Mouse (Mus musculus) lung, postnatal 0 days (tissue): ENCODE measurements around the gene Foxa2. TPM values are rescaled to one million over a fixed set of nuclear protein-coding genes. Genes with fewer than 3 reads are reported as not detected.
A peak's percentile ranks its signal among the peaks of the same experiment; 100 is the strongest.

ENCODE experiments used
- ATAC-seq: fragments of 200-750 bp; cut with Nextera tagmentation; 2 replicates; pipeline ENCODE4 v1.8.0; 2017; ENCODE audit warnings: moderate library complexity
- DNase-seq: peaks from one replicate; pipeline ENCODE4 v3.0.0-alpha.2; 2016; ENCODE audit warnings: low spot score
- H3K27ac ChIP-seq: fragments of 300-500 bp; sonication (generic); 2 replicates; pipeline ENCODE4 v1.5.1; 2014; ENCODE audit warnings: antibody characterized with exemption, mild to moderate bottlenecking, low read length, mixed read lengths
- H3K27me3 ChIP-seq: fragments of 300-500 bp; sonication (generic); replicated peaks from 2 replicates; pipeline ENCODE4 v1.6.1; 2014; ENCODE audit warnings: low read length, mixed read lengths; ENCODE audit not compliant: insufficient read depth
- H3K36me3 ChIP-seq: fragments of 300-500 bp; sonication (generic); 2 replicates; pipeline ENCODE4 v1.6.1; 2014; ENCODE audit warnings: low read length, mixed read lengths; ENCODE audit not compliant: insufficient read depth
- H3K4me1 ChIP-seq: fragments of 300-500 bp; sonication (generic); 2 replicates; pipeline ENCODE4 v1.6.1; 2014; ENCODE audit warnings: antibody characterized with exemption, low read depth, low read length, mixed read lengths; ENCODE audit not compliant: insufficient read depth
- H3K4me2 ChIP-seq: fragments of 300-500 bp; sonication (generic); replicated peaks from 2 replicates; pipeline ENCODE4 v1.6.1; 2014; ENCODE audit warnings: low read depth, mild to moderate bottlenecking, low read length, moderate library complexity, mixed read lengths
- H3K4me3 ChIP-seq: fragments of 300-500 bp; sonication (generic); 2 replicates; pipeline ENCODE4 v1.5.1; 2014; ENCODE audit warnings: low read depth, low read length
- H3K9ac ChIP-seq: fragments of 300-500 bp; sonication (generic); replicated peaks from 2 replicates; pipeline ENCODE4 v1.6.1; 2014; ENCODE audit warnings: low read depth, mild to moderate bottlenecking
- H3K9me3 ChIP-seq: fragments of 300-500 bp; sonication (generic); 2 replicates; pipeline ENCODE4 v1.6.1; 2016; ENCODE audit warnings: low read length, mixed read lengths
- CTCF ChIP-seq: IDR thresholded peaks from 2 replicates; pipeline ENCODE4 v1.5.1; 2016; ENCODE audit warnings: antibody characterized with exemption, mild to moderate bottlenecking
- EP300 ChIP-seq: IDR thresholded peaks from 2 replicates; pipeline ENCODE4 v1.6.1; 2016; ENCODE audit warnings: antibody characterized with exemption, mild to moderate bottlenecking, control low read depth
- WGBS: fragments of 180-500 bp; shearing (Covaris S2); extraction: QIAGEN DNeasy Blood & Tissue Kit; methylation state at CpG from one replicate; pipeline ENCODE4 v1.1.7; 2014; 5-methylcytosine and 5-hydroxymethylcytosine counted together
- polyA plus RNA-seq: library from polyadenylated mRNA; unstranded; fragments of >200 nt; fragmentation: Nextera tagmentation; extraction: Ambion mirVana; gene quantifications from 2 replicates; pipeline ENCODE4 v1.2.1, GENCODE M21; 2015

Foxa2 gene
- polyA plus RNA-seq, 1 experiment from 2014 or later = 37.7 TPM

DNA sequence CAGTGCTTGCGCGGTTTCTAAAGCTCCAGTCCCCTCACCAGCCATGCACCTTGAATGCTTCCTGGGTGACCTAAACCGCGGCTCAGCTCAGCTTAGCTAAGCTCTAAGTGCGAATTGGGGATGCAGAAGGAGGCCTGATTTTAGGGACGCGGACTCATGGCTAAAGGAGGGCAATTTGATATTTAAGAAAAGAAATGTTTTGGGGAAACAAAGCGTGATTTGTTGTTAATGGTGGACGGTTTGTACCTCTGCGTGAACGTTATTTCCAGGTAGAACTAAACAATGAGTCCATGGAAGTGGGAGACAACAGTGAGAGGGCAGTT, 16.2 kb downstream of the Foxa2 start:
- H3K9me3 ChIP-seq = no peaks in the 10 kb centered on the region
- H3K27ac ChIP-seq = peak overlapping the region; percentile 64
- peak overlapping the region; percentile 45 for H3K4me2 ChIP-seq
- no peaks in the 10 kb centered on the region for H3K36me3 ChIP-seq
- H3K27me3 ChIP-seq = peaks cover 9% of the 10 kb centered on the region; the same call in 1 of the 2 replicates
- no peaks in the 10 kb centered on the region for H3K4me1 ChIP-seq
- TF ChIP-seq EP300 = no peak
- no peak for TF ChIP-seq CTCF
- WGBS = 5% methylated on average over 11 of the region's 11 CpGs
- H3K9ac ChIP-seq = 0 out of 2 replicates have a peak overlapping the region, but pooled peaks have one; percentile 16
- ATAC-seq (no peak), DNase-seq (no peak)
- H3K4me3 ChIP-seq = peak overlapping the region; percentile 21

DNA sequence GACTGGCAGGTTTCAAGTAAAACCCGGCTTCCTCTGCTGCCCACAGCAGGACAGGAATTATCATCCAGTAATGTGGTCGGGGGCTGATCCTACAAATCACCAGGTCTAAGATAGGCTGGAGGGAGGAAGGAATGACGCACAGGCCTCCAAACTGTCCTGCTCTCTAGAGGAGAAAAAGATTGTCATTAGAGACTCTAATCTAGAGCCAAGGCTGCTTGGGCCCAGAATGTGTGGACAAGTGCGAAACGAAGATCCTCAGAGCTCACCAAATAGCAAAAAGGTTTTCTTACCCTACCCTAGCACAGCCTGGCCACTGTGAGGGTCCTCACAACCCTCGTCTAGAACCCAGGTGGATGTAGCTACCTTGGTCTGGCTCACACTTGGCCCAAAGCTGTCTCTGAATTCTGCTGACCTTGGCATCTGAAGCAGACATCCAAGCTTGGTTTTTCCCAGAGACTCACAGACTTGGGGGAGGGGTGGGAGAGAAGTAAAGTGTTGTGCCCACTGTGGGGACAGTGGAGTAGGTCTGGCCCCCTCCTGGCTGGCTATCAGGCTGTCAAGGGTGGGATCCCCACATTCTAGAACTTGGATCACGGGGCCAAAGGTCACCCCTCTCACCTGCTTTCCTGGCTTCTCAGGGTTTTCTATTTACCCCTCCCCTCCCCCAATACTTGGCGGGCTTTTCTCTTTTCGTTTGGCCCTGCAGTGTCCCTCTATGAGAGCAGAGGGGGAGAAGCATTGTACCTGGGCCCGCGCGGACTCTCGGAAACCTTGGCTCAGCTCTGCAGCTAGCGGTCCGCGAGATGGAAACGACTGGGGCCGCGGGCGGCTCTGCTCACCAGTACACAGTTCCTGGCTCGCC, 16.8 kb downstream of the Foxa2 start:
- Histone ChIP-seq H3K9me3 (no peaks in the 10 kb centered on the region), H3K9ac (0 out of 2 replicates have a peak overlapping the region, but pooled peaks have one; percentile 16), H3K27ac (peak overlapping the region; percentile 64), H3K27me3 (peaks cover 9% of the 10 kb centered on the region; the same call in 1 of the 2 replicates), H3K4me3 (peak overlapping the region; percentile 21), H3K4me2 (peak overlapping the region; percentile 45), H3K4me1 (no peaks in the 10 kb centered on the region), H3K36me3 (no peaks in the 10 kb centered on the region)
- DNase-seq (peak; percentile 61), ATAC-seq (peak; percentile 73)
- TF ChIP-seq EP300 = no peak
- TF ChIP-seq CTCF = no peak
- WGBS = 10% methylated on average over 21 of the region's 21 CpGs

DNA sequence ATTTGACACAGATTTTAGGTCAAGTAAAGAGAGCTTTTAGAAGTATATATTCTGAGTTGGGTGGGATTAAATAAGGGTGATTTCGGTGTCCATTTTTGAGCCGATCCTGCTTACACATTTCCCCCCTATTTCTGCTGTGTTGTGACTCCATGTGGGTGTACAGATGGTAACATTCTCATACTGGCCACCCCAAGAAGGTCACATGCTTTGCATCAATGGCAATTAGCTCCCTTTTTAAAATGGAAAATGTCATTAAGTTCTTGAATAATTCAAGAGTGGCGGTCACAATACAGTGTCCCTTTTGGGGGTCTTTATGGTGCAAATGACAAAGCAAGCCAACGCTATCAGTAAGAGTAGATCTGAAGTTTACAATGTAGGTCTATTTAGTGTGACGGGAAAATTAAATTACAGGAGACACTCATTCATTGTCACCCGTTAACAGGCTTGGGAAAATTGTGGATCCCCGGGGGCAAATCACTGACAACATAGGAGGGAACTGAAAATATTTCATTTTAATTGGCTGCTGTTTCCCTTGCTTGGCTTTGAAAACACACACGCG, 17.6 kb downstream of the Foxa2 start:
- no peak for ATAC-seq
- TF ChIP-seq CTCF (no peak), EP300 (no peak)
- H3K4me3 ChIP-seq = no peak overlapping the region
- WGBS = 45% methylated on average over 9 of the region's 9 CpGs
- no peaks in the 10 kb centered on the region for H3K36me3 ChIP-seq
- 0 out of 2 replicates have a peak overlapping the region, but pooled peaks have one; percentile 64 for H3K27ac ChIP-seq
- H3K27me3 ChIP-seq = peaks cover 9% of the 10 kb centered on the region; the same call in 1 of the 2 replicates
- no peaks in the 10 kb centered on the region for H3K9me3 ChIP-seq
- no peak overlapping the region for H3K9ac ChIP-seq
- no peaks in the 10 kb centered on the region for H3K4me1 ChIP-seq
- DNase-seq = no peak
- H3K4me2 ChIP-seq = no peak overlapping the region

DNA sequence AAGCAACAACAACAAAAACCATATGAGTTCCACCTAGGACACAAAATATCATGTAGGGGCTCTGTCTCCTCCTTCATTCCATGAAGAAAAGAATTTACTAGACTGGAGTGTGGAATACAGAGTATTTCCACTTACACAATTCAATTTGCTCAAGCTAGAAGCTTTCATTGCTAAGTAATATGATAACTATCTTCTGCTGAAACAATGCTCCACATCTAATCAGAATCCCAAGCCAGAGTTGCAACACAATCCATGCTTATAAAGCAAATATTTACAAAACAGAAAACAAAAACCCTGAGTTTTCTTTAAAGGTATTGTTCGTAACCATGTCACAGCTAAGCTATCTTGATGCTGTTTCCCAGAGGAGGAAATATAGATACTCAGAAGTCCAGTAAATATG, 20.4 kb downstream of the Foxa2 start:
- Histone ChIP-seq H3K27ac (no peak overlapping the region), H3K4me2 (no peak overlapping the region), H3K9ac (no peak overlapping the region), H3K4me3 (no peak overlapping the region), H3K9me3 (no peaks in the 10 kb centered on the region), H3K27me3 (peaks cover 3% of the 10 kb centered on the region; the same call in 1 of the 2 replicates), H3K4me1 (no peaks in the 10 kb centered on the region), H3K36me3 (no peaks in the 10 kb centered on the region)
- TF ChIP-seq CTCF = no peak
- TF ChIP-seq EP300 = no peak
- DNase-seq = no peak
- 67% methylated on average over 1 of the region's 1 CpGs for WGBS
- ATAC-seq = no peak

DNA sequence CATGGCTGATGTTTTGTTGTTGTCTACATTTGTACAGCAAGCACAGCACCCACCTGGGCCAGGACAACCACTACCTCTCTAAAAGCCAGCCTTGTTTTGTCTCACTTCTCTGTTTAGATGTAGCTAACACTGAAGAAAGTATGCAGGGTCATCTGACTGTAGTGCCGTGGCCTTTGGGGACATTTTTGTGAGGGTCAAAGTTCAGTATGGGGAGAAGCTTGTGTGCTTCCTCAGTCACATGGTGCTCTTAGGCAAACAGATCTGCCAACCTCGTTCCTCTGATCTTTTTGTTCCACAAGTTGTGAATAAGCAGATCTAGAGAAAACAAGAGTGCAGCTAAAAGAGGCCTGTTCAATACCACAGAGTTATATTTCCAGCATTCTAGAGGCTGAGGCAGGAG, 21.3 kb downstream of the Foxa2 start:
- Histone ChIP-seq H3K27ac (no peak overlapping the region), H3K4me1 (no peaks in the 10 kb centered on the region), H3K27me3 (no peaks in the 10 kb centered on the region; the same call in 1 of the 2 replicates), H3K4me2 (no peak overlapping the region), H3K9me3 (no peaks in the 10 kb centered on the region), H3K4me3 (no peak overlapping the region), H3K36me3 (no peaks in the 10 kb centered on the region), H3K9ac (no peak overlapping the region)
- TF ChIP-seq EP300 (no peak), CTCF (no peak)
- DNase-seq = no peak
- 23% methylated on average over 2 of the region's 2 CpGs for WGBS
- ATAC-seq = no peak

DNA sequence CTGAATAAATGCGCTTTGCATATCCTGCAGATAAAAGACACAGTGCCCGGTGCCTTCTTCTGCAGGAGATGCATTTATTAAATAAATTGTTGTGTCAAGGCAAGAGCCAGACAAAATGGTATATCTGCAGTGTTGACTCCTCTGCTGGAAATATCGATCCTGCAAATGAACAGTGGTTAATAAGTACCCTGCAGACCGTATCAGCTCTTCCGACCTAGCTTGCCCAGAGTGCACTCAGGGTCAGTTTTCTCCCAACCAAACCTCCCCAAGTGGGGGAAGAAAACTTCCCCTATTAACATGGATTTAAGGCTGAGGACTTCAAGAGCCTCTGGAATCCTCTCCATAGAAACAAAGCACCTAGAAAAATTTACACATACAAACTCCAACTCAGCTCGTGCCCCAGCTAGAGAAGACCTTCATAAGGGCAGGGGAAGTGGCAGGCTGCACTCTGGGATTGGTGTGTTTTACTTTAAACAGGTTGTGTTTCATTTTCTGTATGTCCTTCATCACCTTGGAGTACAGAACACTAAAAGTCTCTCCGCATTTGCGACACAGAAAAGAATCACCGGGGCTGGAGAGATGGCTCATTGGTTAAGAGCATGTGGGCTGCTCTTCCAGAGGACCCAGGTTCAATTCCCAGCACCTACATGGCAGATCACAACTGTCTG, 22.4 kb downstream of the Foxa2 start:
- no peak overlapping the region for H3K9ac ChIP-seq
- DNase-seq = peak; percentile 64
- H3K27me3 ChIP-seq = no peaks in the 10 kb centered on the region
- no peak overlapping the region for H3K4me2 ChIP-seq
- ATAC-seq = peak; percentile 67
- H3K27ac ChIP-seq = peak overlapping the region; percentile 2; the same call in 1 of the 2 replicates
- H3K36me3 ChIP-seq = no peaks in the 10 kb centered on the region
- WGBS = 49% methylated on average over 9 of the region's 9 CpGs
- no peaks in the 10 kb centered on the region for H3K9me3 ChIP-seq
- TF ChIP-seq EP300 = no peak
- no peak for TF ChIP-seq CTCF
- H3K4me3 ChIP-seq = no peak overlapping the region
- no peaks in the 10 kb centered on the region for H3K4me1 ChIP-seq
